Mouse (Mus musculus) cerebellum, postnatal 14 days (tissue): ENCODE results near the gene R3hcc1l.

ENCODE experiments used
- DNase-seq, 2 experiments: peaks; one replicate each; pipeline ENCODE4 v3.0.0; 2021; ENCODE audit warnings: mixed read lengths in 2 of 2

The R3hcc1l gene

GRCm38 (mm10) chr19:42518620-42519310 is at the start of gene R3hcc1l:
R3hcc1l (plus strand) TSS chr19:42518759.
- DNase-seq = peak; percentile 100

DNA sequence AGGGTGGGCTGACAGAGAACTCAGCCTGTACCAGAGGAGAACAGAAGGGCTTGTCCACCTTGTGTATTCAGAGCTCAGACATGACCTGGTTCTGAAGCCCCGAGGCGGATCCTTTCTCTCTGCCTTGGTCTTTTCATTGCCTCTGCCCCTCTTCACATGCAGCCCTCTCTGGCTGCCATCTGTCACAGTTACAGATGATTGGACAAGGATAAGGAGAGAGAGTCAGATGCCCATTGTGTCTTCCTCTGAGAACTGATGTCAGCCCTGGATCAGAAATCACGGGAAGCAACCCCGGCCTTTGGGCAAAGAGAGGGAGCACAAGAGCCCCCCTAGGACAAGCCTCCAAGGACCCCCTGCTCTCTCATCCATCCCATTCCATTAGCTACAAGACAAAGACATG is 47.0 kb upstream of the R3hcc1l start:
- peak; percentile 62 to 63 for DNase-seq

DNA sequence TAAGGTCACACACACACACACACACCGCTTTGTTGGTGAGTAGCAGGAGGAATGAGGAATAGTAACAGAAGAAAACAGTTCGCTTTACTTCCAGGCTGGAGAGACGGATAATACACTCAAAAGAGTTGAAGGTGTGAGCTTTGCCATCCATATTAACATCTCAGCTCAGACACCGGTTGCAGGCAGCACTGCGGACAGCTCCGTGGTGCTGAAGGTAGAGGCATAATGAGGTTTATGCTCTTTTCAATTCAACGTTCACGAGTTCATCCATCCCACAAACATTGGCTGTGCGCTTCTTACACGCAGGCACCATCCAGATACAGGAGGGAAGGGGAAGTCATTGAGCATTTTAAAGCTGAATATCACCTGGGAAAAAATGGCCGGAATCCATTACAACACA is 45.7 kb upstream of the R3hcc1l start:
- no peak for DNase-seq

DNA sequence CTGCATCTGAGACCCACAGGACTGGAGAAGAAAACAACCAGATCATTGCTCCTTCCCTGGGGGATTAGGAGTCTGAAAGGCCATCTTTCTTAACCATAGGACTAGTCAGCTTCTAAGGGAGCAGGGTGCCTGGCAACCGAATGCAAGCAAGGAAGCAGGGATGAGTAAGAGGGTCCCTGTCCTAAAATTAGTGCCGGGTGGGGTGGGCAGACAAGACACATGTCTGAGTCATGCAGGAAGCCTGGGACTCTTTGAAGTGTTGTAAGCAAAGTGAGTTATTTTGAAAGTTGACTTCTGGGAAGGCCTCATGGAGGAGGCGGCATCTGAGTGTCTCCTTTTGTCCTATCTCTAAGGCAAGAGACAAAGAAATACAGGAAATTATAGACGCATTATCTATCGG is 40.8 kb upstream of the R3hcc1l start:
- no peak for DNase-seq

DNA sequence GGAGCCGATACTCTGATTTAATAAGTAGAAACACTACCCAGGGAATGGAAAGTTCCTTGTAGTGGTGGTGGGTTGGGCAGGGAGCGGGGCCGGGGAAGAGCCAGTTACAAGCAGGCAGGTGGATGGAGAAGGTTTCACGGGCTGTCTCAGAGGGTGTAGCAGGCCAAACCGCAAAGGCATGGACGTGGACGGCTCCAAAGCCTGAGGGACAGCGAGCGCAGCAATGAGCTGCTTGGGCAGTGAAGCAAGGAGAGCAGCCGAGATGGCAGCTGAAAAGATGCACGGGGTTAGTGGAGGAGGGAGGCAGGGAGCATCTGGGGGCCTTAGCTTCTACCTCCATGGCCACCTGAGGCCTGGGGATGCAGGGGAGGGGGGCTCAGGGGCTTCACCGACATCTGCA is 40.3 kb upstream of the R3hcc1l start:
- no peak for DNase-seq

- DNase-seq = no peak
These were observed 33.1 kb upstream of the R3hcc1l start for GRCm38 (mm10) chr19:42485443-42485842.

- no peak for DNase-seq
These were observed 31.3 kb upstream of the R3hcc1l start for GRCm38 (mm10) chr19:42487261-42487660.

- DNase-seq = no peak
These were observed 25.2 kb upstream of the R3hcc1l start for GRCm38 (mm10) chr19:42493257-42493917.

DNA sequence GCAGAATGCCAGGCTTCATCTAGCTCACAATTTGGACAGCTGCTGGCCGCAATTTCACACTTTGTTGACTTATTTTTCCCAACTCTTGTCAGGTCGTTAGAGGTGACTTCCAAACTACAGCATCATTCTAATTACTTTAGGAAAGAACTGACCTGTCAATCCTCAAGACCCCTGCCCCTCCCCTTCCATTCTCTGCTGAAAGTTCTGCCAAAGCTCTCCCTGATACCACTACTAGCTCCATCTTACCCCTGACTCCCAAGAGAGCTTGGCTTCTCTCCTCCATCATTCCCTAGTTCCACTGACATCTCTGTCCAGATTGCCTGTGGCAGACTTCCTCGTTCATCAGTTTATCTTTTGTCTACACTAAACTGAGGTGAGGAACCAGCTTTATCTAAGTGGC is 14.4 kb upstream of the R3hcc1l start:
- DNase-seq = no peak

GRCm38 (mm10) chr19:42509625-42510024 is 8.9 kb upstream of the R3hcc1l start:
- DNase-seq = no peak

GRCm38 (mm10) chr19:42510276-42511171 is 8.0 kb upstream of the R3hcc1l start:
- no peak for DNase-seq

GRCm38 (mm10) chr19:42515656-42516055 is 2.9 kb upstream of the R3hcc1l start:
- no peak for DNase-seq

DNA sequence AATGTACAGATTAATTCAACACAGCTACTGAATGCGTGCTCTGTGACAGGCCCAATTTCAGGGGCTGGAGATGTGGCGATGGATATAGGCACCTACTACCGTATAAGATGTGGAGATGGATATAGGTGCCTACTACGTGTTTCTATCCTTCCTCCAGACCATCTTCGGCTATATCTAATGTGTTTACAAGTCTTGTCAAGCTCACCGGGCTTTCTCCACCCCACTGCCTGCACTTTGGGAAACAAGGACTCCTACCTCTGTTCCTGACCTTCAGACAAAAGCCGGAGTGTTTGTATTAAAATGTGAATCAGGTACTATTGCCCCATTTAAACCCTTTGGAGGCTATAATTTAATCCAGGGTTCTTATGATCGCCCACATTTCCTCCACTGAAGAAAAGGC is 2.4 kb upstream of the R3hcc1l start:
- DNase-seq = no peak

GRCm38 (mm10) chr19:42517957-42518619 is 471 bp upstream of the R3hcc1l start:
- peak; percentile 17 to 29 for DNase-seq

DNA sequence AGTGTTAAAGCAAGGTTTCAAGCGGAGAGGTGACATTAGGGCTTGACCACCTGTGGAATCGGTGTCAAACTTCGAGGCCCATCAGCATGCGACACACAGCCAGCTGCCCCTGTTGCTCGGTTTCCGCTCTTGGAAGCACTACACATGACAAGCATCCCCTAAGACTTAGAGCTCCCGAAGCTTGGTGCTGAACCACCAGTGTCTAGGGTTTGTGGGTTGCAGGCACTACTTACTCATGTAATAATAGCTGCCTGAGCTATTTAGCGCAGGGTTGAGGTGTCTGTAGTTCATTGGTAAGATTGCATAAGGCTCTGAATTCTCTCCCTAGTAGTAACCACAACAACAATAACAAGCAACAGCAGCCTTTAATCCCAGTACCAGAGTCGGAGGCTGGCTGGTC is 1.2 kb downstream of the R3hcc1l start:
- DNase-seq = peak in 1 of 2 experiments; percentile 16

DNA sequence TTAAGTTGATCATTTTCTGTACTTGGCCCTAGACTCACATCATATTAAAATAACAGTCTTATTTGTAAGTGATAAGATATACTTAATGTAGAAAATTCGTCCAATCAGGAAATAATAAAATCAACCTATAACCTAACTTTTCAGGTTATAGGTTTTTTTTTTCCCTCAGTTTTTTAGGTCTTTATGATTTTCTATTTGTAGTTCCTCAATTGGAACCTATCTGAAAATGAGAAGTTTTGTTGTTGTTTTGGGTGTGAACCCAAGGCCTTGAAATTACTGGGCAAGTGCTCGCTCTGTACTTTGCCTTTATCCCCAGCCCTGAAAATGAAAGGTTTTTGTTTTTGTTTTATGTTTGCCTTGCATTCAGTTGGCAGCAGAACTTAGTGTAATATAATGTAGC is 6.1 kb downstream of the R3hcc1l start:
- DNase-seq = no peak

DNA sequence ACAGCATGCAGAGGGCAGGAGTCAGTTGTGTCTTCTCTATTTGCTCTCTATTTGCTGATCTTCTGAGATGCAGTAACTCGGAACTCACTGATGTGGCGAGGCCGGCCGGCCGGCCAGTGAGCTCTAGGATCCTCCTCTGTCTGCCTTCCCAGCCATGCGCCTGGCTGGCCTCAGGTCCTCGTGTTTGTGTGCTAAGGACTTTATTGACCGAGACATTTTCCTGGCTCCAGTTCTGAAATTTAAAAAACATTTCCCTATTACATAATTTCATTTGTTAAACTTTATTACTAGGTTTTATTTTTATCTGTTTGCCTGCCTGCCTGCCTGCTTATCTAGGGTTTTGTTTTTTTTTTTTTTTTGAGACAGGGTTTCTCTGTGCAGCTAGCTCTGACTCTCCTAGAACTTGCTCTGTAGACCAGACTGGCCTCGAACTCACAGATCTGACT is 11.5 kb downstream of the R3hcc1l start:
- DNase-seq = no peak

- no peak for DNase-seq
These were observed 15.9 kb downstream of the R3hcc1l start for GRCm38 (mm10) chr19:42534427-42534826.

GRCm38 (mm10) chr19:42537600-42537999 is 19.0 kb downstream of the R3hcc1l start:
- no peak for DNase-seq

DNA sequence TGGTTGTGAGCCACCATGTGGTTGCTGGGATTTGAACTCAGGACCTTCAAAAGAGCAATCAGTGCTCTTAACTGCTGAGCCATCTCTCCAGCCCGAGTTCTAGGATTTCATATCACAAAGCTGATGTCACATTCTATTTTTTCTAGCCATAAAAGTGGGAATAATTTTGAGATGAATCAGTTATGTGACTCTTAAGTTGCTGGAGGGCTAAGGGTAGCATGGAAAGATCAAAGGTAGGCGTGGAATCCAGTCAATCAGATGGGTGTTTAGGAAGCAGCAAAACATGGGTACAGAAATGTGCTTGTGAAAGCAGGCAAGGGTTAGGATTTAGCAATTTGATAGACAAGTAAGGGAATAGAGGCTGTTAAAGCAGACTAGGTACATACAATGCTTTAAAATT is 20.4 kb downstream of the R3hcc1l start:
- no peak for DNase-seq

- DNase-seq = no peak
These were observed 21.0 kb downstream of the R3hcc1l start for GRCm38 (mm10) chr19:42539414-42540189.

- DNase-seq = no peak
These were observed 22.1 kb downstream of the R3hcc1l start for GRCm38 (mm10) chr19:42540649-42541048.
